Mouse (Mus musculus): ENCODE results near the gene Itgb6.

- TF ChIP-seq CTCF (IDR thresholded peaks at IDR 0.05; ENCODE audit: low read depth) (no peak), EP300 (IDR thresholded peaks at IDR 0.05; ENCODE audit: low read depth) (no peak)
Measured at GRCm38 (mm10) chr2:60551673-60552072, 170.8 kb downstream of the Itgb6 start.
